Mouse (Mus musculus) regulatory T cell (primary cell): Measurements from ENCODE around the gene Cmya5.

Source experiments
- in situ Hi-C: fragments of 300-600 bp; cut with MboI, MseI; formaldehyde crosslinking; loops from one replicate; pipeline ENCODE4 v1.15.1; 2025; ENCODE audit warnings: high pct_unique_total_duplicates

Gene Cmya5

GRCm38 (mm10) chr13:93069481-93069880 lies 75.0 kb downstream of the Cmya5 start:
- in situ Hi-C loops, result no loop called here

GRCm38 (mm10) chr13:93068353-93068752 lies 76.2 kb downstream of the Cmya5 start:
- in situ Hi-C loops, result no loop called here

DNA sequence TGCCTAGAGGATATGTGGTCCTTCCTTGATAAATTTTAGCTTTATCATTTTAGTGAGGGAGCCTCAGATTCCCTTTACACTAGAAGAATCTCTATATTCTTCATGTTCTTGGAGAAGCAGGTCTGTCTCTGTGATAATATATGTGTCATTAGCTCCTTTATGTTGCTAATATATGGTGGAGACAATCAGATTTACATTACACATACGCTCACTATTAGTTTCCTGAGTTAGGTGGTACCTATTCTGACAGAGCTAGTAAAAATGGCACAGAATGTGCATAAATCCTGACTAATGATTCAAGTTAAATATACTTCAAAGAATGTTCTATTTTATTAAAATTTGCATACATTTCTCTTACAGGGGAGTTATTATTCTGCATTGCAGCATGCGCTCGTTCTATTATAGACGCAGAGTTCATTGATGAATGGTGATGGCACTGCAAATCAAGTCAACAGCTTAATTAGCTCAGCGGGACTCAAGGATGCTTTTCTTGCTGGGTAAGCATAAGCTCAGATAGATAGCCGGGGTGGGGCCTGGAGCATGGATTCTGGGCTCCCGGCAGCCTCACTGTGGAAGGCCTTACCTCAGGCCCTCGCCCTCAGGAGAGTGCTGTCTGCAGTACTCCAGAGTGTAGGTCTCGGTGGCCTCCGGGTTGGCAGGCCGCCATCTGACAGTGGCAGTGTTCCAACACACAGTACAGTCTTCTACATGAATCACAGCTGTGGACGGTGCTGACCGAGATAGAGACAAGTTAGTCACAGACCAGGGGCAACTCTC lies 81.5 kb downstream of the Cmya5 start:
- in situ Hi-C loops, result no loop called here

DNA sequence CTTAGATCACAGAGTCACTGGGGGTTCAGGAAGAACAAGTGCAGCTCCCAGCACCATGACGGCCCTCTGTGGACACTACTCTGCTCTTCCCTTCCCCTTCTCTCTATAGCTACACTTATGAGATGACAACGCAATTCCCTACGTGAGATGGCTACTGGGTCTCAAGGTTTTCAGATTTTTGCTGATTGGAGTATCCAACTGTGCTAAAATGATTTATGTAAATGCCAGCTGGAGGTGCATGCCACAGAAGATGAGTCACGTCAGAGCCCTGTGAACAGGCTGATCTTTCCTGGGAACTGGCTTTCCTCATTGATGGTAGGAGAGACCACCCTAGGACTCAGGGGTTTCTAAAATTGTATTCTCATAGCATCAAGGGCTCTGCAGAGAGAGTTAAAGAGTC lies 83.2 kb downstream of the Cmya5 start:
- in situ Hi-C loops, result no loop called here

GRCm38 (mm10) chr13:93060437-93060836 lies 84.1 kb downstream of the Cmya5 start:
- in situ Hi-C loops, result no loop called here

DNA sequence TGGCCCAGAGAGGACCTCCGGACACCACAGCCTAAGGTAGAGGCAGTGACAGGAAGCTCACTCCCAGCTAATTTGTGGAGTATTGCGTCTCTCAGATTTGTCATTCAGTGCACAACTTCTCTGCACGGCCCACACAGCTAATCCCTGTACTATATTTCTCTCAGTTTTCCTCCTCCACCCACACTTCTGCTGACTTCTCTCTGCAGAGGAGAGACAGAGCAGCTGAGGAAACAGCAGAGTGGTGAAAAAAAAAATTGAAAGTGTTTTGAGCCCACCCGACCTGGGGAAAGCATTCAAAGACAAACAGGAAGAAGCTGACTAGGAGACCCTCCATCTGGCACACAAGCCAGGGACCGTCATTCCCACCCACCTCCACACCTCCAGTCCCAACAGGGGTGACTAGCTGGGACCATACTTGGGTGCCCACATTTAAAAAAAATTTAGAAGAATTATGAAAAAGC lies 85.9 kb downstream of the Cmya5 start:
- in situ Hi-C loops, result no loop called here

GRCm38 (mm10) chr13:93057492-93058260 lies 86.8 kb downstream of the Cmya5 start:
- in situ Hi-C loops, result no loop called here

- in situ Hi-C loops, result no loop called here
Observed at GRCm38 (mm10) chr13:93056091-93056490, 88.4 kb downstream of the Cmya5 start.

GRCm38 (mm10) chr13:93051483-93051882 lies 93.0 kb downstream of the Cmya5 start:
- in situ Hi-C loops, result no loop called here

- in situ Hi-C loops, result no loop called here
Observed at GRCm38 (mm10) chr13:93041021-93041420, 103.5 kb downstream of the Cmya5 start.

GRCm38 (mm10) chr13:93036218-93036617 lies 108.3 kb downstream of the Cmya5 start:
- in situ Hi-C loops, result no loop called here

DNA sequence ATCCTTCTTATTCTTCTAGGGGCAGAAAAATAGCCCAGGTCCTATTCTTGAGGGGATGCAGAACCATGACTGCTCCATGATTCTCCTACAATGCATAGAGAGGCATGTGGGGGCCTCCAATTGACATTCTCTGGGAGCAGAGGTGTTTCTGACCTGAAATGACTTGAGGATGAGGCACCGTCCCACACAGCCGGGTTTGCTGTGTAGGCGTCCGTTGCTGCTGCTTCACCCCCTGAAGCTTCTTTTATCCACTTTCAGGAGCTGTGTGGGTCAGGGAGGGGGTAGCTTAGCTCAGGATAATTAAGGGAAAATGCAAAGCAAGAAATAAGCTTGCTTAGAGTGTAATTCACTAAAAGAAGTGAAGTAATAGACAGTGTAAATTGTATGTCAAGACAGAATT lies 115.2 kb downstream of the Cmya5 start:
- in situ Hi-C loops, result no loop called here

- in situ Hi-C loops, result no loop called here
Observed at GRCm38 (mm10) chr13:93024837-93025236, 119.7 kb downstream of the Cmya5 start.

GRCm38 (mm10) chr13:93022158-93022557 lies 122.4 kb downstream of the Cmya5 start:
- in situ Hi-C loops, result no loop called here

DNA sequence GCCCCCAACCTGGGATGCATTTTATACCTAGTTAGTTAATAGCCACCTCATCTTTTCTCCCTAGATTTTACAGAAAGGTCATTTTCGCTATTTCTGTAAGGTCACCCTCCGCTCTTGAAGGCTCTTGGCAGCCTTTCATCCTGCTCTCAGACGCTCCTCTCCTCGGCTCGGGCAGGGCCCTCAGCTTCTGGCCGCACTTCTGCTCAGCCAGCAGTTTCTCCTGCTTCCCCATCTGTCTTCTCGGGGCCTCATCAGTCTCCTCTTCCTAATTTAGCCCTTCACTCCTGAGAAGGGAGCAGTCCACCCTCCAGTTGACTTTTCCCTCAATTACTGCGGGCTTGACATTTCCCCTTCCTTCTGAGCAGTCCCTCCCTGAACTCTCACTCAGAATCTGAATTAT lies 131.6 kb downstream of the Cmya5 start:
- in situ Hi-C loops, result no loop called here

GRCm38 (mm10) chr13:93011315-93011714 lies 133.2 kb downstream of the Cmya5 start:
- in situ Hi-C loops, result no loop called here

- in situ Hi-C loops, result no loop called here
Observed at GRCm38 (mm10) chr13:93010524-93010923, 134.0 kb downstream of the Cmya5 start.

DNA sequence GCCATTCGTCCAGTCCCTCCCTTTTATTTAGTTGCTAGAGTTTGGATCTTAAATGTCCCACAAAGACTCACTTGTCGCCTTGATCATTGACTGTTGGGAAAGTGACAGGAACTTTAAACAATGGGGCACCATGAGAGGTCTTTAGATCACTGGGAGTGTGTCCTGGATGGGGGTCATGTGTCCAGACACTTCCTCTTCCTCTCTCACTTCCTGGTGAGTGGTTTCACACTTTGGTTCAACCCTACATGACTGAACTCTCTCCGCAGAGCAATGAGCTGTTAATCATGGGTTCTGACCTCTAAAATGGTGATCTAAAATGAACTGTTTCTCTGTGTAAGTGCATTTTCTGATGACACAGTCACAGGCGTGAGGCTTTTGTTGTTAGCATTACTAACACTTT lies 137.4 kb downstream of the Cmya5 start:
- in situ Hi-C loops, result no loop called here

DNA sequence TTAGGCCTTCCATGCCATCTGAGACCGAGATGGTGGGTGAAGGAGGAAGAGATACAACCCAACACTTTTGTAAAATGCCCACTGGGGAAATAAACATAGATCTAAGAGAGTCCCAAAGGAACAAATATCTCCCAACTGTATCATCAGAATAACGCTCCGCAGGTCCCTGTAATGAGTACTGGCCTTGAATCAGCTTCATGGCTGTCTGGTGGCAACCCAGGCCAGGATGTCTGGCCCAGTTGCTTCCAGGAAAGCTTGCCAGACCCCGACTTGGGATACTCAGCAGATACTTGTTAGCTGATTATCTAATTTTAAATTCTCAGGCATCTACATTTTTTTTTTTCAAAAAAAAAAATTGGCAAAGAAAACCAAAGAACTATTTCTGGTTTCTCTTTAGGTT lies 138.2 kb downstream of the Cmya5 start:
- in situ Hi-C loops, result no loop called here

- in situ Hi-C loops, result no loop called here
Observed at GRCm38 (mm10) chr13:93004003-93004402, 140.5 kb downstream of the Cmya5 start.

- in situ Hi-C loops, result no loop called here
Observed at GRCm38 (mm10) chr13:93002456-93002855, 142.1 kb downstream of the Cmya5 start.

DNA sequence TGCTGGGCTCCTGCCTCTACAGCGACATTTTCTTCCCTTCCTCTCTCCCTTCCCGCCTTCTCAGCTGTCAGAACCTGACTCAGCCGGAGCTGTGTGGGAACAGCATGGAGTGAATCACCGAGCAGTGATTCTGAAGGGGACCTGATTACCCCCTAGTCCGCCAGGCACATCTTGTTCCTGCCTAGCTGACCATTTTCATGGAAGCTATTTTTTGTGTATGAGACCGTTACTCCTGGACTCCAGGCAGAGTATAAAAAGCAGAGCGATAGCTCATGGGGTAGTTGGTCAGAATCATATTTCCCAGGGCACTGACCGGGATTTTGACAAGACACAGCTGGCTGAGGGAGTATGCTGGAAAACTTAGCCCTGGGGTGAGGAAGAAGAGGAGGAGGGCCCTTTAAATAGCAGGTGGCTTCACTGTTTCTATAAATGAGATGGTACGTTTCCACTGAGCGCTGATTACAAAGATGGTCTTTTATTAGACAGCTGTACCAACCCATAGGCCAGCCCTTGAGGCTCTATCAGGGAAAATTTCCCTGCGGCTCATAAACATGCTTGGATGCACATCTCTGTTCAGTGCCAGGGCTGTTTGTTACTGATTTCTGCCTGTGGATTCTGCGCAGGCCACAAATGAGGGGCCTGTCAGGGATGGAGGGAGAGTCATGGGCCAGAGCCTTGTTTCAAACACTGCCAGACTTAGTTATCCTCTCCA lies 143.7 kb downstream of the Cmya5 start:
- in situ Hi-C loops, result no loop called here
